Mouse (Mus musculus) cerebellum, adult 2 months (tissue): Measurements from ENCODE around the gene Evl. TPM values are rescaled to one million over a fixed set of nuclear protein-coding genes. Genes with fewer than 3 reads are reported as not detected.

ENCODE experiments used
- DNase-seq, 2 experiments: peaks; one replicate each; pipeline ENCODE4 v3.0.0; 2021
- H3K27ac ChIP-seq: fragments of 200-500 bp; 2 replicates; pipeline ENCODE4 v1.5.1; 2012; ENCODE audit warnings: low read length, control low read depth, inconsistent platforms; ENCODE audit not compliant: insufficient read depth
- H3K27me3 ChIP-seq: fragments of 200-500 bp; 2 replicates; pipeline ENCODE4 v1.6.1; 2012; ENCODE audit warnings: inconsistent platforms, mild to moderate bottlenecking, low read length, moderate library complexity; ENCODE audit not compliant: control insufficient read depth, insufficient read depth
- H3K4me1 ChIP-seq: fragments of 200-500 bp; 2 replicates; pipeline ENCODE4 v1.6.1; 2011; ENCODE audit warnings: low read length; ENCODE audit not compliant: control insufficient read depth, insufficient read depth
- H3K4me3 ChIP-seq: fragments of 200-500 bp; replicated peaks from 2 replicates; pipeline ENCODE3; 2011; ENCODE audit warnings: mild to moderate bottlenecking, low read depth, low read length, control low read depth; ENCODE audit not compliant: insufficient read depth
- CTCF ChIP-seq: fragments of 200-500 bp; IDR thresholded peaks from 2 replicates; pipeline ENCODE4 v1.5.1; 2011; ENCODE audit warnings: low read depth, mild to moderate bottlenecking, control low read depth, low read length, moderate library complexity, borderline replicate concordance; ENCODE audit not compliant: insufficient read depth
- POLR2A ChIP-seq: fragments of 200-500 bp; IDR thresholded peaks from 2 replicates; pipeline ENCODE4 v1.6.1; 2011; ENCODE audit warnings: low read length, control low read depth, borderline replicate concordance; ENCODE audit not compliant: insufficient read depth
- WGBS: fragments of 180-500 bp; shearing (Covaris S2); methylation state at CpG from one replicate; pipeline ENCODE4 v1.1.7; 2018; 5-methylcytosine and 5-hydroxymethylcytosine counted together
- polyA plus RNA-seq: library from polyadenylated mRNA; depleted of rRNA; stranded (reverse); fragments of >200 nt; gene quantifications from 2 replicates; pipeline ENCODE4 v1.2.3, GENCODE M21; 2012

The Evl gene
- polyA plus RNA-seq, 1 experiment, result 118 TPM

- Histone ChIP-seq H3K4me3 (no peak overlapping the region), H3K27ac (no peak overlapping the region), H3K4me1 (no peaks in the 10 kb centered on the region), H3K27me3 (no peaks in the 10 kb centered on the region)
- WGBS, result 44% methylated on average over 3 of the region's 3 CpGs
- peak; percentile 44 to 49 for DNase-seq
- no peak for TF ChIP-seq POLR2A
- peak; percentile 47; the same call in 1 of the 2 replicates for TF ChIP-seq CTCF
These were observed 58.6 kb downstream of the Evl start for GRCm38 (mm10) chr12:108613081-108613480.

GRCm38 (mm10) chr12:108617511-108617910, 63.0 kb downstream of the Evl start:
- Histone ChIP-seq H3K27me3 (no peaks in the 10 kb centered on the region), H3K4me1 (peaks cover 9% of the 10 kb centered on the region), H3K27ac (no peak overlapping the region), H3K4me3 (no peak overlapping the region)
- TF ChIP-seq CTCF, result no peak
- no peak for TF ChIP-seq POLR2A
- WGBS, result 74% methylated on average over 7 of the region's 7 CpGs
- no peak for DNase-seq

GRCm38 (mm10) chr12:108619853-108620416, 65.4 kb downstream of the Evl start:
- Histone ChIP-seq H3K4me1 (peaks cover 10% of the 10 kb centered on the region), H3K27ac (no peak overlapping the region), H3K27me3 (no peaks in the 10 kb centered on the region), H3K4me3 (no peak overlapping the region)
- peak; percentile 36 to 50 for DNase-seq
- 70% methylated on average over 7 of the region's 7 CpGs for WGBS
- no peak for TF ChIP-seq POLR2A
- TF ChIP-seq CTCF, result 0 out of 2 replicates have a peak, but pooled peaks have one; percentile 10

GRCm38 (mm10) chr12:108622406-108622805, 67.9 kb downstream of the Evl start:
- WGBS, result 35% methylated on average over 5 of the region's 5 CpGs
- peaks cover 10% of the 10 kb centered on the region for H3K4me1 ChIP-seq
- no peak for TF ChIP-seq POLR2A
- no peak for TF ChIP-seq CTCF
- H3K27me3 ChIP-seq, result no peaks in the 10 kb centered on the region
- H3K4me3 ChIP-seq, result no peak overlapping the region
- DNase-seq, result peak in 1 of 2 experiments; percentile 13
- no peak overlapping the region for H3K27ac ChIP-seq

- no peaks in the 10 kb centered on the region for H3K4me1 ChIP-seq
- no peak for TF ChIP-seq POLR2A
- no peak for DNase-seq
- H3K4me3 ChIP-seq, result no peak overlapping the region
- WGBS, result 89% methylated on average over 1 of the region's 1 CpGs
- H3K27me3 ChIP-seq, result no peaks in the 10 kb centered on the region
- H3K27ac ChIP-seq, result no peak overlapping the region
These were observed 75.0 kb downstream of the Evl start for GRCm38 (mm10) chr12:108629556-108629955.

GRCm38 (mm10) chr12:108630741-108631688, 76.5 kb downstream of the Evl start:
- Histone ChIP-seq H3K4me3 (no peak overlapping the region), H3K27me3 (no peaks in the 10 kb centered on the region), H3K27ac (no peak overlapping the region), H3K4me1 (no peaks in the 10 kb centered on the region)
- no peak for DNase-seq
- TF ChIP-seq CTCF (no peak), POLR2A (no peak)
- 89% methylated on average over 6 of the region's 6 CpGs for WGBS

- TF ChIP-seq POLR2A (no peak), CTCF (no peak)
- no peak for DNase-seq
- no peaks in the 10 kb centered on the region for H3K4me1 ChIP-seq
- no peak overlapping the region for H3K4me3 ChIP-seq
- H3K27me3 ChIP-seq, result no peaks in the 10 kb centered on the region
- H3K27ac ChIP-seq, result no peak overlapping the region
These were observed 78.0 kb downstream of the Evl start for GRCm38 (mm10) chr12:108632501-108632900.

- DNase-seq, result no peak
- no peak overlapping the region for H3K4me3 ChIP-seq
- TF ChIP-seq CTCF, result no peak
- H3K27ac ChIP-seq, result no peak overlapping the region
- H3K27me3 ChIP-seq, result no peaks in the 10 kb centered on the region
- 98% methylated on average over 1 of the region's 1 CpGs for WGBS
- no peaks in the 10 kb centered on the region for H3K4me1 ChIP-seq
These were observed 79.5 kb downstream of the Evl start for GRCm38 (mm10) chr12:108634031-108634430.

- TF ChIP-seq POLR2A (no peak), CTCF (no peak)
- no peaks in the 10 kb centered on the region for H3K4me1 ChIP-seq
- no peak overlapping the region for H3K4me3 ChIP-seq
- no peak overlapping the region for H3K27ac ChIP-seq
- DNase-seq, result no peak
- WGBS, result 94% methylated on average over 4 of the region's 4 CpGs
- no peaks in the 10 kb centered on the region for H3K27me3 ChIP-seq
These were observed 81.0 kb downstream of the Evl start for GRCm38 (mm10) chr12:108635501-108635900.
